Mouse (Mus musculus) layer of hippocampus, postnatal 36 days (tissue): ENCODE data around the gene Lypd5. TPM values are rescaled to one million over a fixed set of nuclear protein-coding genes. Genes with fewer than 3 reads are reported as not detected.
"Not testable (repeated sequence)": the region's sequence is repeated elsewhere in the genome, so short reads cannot be mapped to it uniquely, and the experiment has no call there.

Source experiments
- DNase-seq, 2 experiments: peaks; one replicate each; pipeline ENCODE4 v3.0.0; 2022
- microRNA-seq, 2 experiments: library from miRNA; unstranded; fragments of <30 nt; microRNA quantifications; one replicate each; pipeline ENCODE4 v1.2.0; 2021
- total RNA-seq, 2 experiments: library from RNA; stranded (reverse); gene quantifications; 2 replicates each; pipeline ENCODE4 v1.2.3; 2021

Lypd5 gene
- total RNA-seq, 2 experiments from 2014 or later = not detected

DNA sequence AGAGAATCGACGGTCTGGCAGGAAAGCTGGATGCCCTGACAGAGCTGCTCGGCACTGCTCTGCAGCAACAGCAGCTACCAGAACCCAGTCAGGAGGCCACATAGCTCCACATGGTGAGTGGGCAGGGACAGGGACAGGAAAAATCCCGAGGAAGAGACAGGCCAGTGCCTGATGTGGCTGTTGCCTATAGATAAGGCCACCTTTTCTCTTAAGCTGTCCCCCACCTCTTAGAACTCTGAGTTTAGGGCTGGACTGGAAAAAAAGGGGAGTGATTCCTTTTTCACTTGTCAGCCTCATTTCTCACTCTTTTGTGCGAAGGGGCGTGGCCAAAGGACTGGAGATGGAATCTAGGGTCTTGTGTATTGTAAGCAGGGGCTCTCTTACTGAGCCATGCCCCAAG lies 35.1 kb downstream of the Lypd5 start:
- no peak for DNase-seq

DNA sequence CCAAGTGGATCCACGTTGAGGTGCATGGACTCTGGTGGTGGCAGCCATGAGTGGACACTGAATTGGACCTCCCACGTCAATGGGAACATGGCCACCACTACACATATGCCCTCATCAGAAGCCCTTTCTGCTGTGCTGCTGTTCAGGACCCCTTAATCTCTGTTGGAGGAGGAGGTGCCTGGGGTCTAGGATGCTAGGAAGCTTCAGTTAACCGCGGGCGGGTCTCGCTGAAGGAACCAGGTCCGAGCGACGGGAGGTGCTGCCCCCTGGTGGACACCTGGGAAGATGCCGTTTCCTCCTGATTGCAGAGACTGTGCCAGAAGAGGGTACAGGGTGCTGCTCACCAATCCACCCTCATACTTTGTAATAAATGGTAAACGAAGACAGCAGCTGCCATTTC lies 35.8 kb downstream of the Lypd5 start:
- peak; percentile 65 to 66 for DNase-seq

DNA sequence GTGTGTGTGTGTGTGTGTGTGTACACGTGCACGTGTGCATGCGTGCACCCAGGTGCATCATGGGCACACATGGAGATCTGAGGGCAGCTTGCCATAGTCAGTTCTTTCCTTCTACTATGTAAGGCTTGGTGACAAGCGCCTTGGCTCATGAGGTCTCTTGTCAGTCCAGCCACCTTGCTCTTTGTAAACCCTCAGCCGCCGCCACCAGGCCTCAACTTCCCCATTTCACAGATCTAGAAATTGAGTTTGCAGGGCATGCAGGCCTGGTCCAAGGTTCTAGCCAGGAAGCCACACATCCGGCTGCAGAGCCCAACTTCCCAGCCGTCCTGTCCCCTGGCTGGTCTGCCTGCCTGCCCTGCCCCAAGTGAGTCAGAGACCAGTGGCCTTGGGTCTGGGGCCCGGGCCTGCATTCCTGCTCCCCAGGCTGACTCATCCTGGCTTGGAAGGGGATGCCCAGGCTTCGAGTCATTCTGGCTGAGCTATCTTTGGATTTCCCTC lies 38.1 kb downstream of the Lypd5 start:
- DNase-seq = no peak

- DNase-seq = no peak
Observed at GRCm38 (mm10) chr7:24389516-24390187, 40.7 kb downstream of the Lypd5 start.

GRCm38 (mm10) chr7:24390512-24390911 lies 41.5 kb downstream of the Lypd5 start:
- DNase-seq = no peak

DNA sequence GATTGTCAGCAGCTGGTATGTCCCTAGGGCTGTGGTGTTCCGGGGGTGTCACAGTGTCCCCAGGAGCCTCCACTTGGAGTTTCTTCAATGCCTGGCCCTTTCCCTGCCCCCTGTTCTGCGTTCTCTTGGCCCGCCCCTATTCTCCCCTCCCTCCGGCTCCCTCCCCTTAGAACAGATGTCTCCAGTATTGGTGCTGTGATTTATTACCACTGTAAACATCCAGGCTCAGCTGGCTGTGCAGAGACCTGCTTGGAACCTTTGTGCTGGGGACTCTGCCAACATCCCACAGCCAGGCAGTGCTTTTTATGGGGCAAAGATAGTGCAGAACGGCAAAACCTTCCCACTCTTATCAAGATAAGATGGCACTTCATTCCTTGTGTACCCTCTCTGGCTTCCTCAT lies 42.1 kb downstream of the Lypd5 start:
- no peak for DNase-seq

DNA sequence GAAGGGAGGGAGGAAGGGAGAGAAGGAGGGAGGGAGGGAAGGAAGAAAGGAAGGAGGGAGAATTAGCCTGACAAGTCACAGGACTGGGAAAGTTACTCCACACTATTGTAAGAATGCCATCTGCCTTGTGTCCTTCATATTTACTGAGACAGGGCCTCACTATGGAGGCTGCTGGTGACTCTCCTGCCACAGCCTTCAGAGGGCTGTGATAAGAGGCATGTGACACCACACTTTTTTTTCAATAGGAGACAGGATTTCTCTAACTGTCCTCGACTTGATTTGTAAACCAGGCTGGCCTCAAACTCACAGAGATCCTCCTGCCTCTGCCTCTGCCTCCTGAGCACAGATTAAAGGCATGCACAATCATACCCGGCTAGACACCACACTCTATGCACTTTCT lies 42.7 kb downstream of the Lypd5 start:
- DNase-seq = no peak

- no peak for DNase-seq
Observed at GRCm38 (mm10) chr7:24394054-24394453, 45.1 kb downstream of the Lypd5 start.

DNA sequence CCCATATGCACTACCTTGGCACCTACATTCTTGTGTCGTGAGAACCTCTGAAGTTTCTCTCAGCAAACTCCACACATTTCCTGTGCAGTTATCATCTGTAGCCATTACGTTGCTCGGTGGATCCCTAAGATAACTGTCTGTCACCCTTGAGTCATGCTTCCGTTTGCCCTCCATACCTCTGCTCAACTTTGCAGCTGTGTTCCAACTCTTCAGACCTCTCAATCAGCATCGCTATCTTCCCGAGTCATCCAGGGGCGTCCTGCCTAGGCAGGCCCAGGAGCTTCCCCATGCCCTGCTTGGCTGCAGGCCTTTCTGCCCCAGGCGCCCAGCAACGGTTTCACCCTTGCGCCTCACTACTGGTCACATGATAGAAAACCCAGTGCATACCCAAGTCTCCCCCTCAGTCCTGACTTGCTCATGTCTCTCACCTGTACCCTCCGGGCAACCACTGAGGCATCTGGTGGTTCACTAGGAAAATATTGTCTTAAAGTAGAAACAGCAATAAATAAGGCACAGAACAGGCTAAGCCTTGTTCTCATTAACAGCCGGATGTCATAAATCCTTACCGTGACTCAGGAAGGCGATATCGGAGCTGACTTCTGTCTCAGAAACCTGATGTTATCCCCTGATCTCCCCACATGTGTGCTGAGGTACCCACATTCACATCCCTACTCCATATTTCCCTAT lies 45.6 kb downstream of the Lypd5 start:
- no peak for DNase-seq

DNA sequence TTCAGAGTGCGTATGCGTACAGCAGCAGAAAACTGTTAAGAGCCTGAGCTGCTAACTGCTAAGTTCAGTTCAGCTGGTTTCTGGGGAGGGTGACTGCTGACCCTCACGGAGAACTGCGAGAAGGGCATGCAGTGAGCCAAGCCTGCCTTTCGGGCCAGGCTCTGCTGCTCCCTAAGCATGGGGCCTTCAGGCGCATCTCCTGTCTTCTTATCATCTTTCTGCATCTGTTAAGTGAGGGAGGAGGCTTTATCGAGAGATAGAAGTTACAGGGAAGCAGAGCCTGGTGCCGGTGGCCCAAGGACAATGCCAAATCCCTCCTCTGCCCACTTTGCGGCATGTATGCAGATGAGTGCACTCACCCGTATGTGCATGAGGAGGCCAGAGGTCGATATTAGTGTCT lies 47.8 kb downstream of the Lypd5 start:
- no peak for DNase-seq

- DNase-seq = no peak
Observed at GRCm38 (mm10) chr7:24398364-24398913, 49.4 kb downstream of the Lypd5 start.

DNA sequence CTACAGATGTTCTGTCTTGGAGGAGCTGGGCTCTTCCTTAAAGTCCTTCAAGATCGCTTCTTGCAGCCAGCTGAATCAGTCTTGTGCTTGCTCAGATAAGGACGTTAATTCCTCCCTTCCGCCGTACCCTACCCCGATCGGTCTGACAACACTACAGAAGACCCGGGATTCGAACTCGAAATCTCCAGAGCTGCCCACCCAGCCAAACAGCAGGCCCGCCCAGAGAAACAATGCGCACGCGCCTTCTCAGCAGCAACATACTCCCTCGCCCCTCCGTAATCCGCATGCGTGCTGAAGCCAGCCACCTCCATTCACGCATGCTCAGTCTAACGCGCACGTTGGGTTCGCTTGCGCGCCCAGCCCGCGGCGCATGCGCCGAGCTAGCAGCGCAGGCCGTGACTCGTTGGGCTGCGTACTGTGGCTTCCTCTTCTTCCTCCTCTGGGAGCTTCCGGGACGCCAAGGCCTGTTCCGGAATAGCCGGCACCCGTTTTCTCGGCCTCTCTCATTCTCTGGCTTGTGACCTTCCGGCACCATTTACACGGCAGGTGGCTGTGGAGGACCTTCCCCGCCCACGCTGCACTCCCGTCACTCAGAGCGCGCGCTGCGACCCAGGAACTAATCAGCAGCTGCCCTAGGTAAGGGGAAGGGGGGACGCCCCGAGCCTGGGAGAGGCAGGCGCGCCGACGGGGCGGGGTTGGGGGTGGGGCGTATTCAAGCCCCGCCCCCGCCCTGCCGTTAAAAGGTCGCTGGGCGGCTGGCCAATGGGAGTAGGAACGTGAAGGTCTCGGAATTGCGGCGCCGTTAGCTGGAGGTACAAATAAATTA lies 50.5 kb downstream of the Lypd5 start, which contains the start of gene Smg9:
TSS of gene Smg9 (plus strand) at position 364 of the 826 bp plus-strand sequence.
- DNase-seq = peak; percentile 98

GRCm38 (mm10) chr7:24400082-24400452 lies 51.1 kb downstream of the Lypd5 start:
- no peak for DNase-seq

DNA sequence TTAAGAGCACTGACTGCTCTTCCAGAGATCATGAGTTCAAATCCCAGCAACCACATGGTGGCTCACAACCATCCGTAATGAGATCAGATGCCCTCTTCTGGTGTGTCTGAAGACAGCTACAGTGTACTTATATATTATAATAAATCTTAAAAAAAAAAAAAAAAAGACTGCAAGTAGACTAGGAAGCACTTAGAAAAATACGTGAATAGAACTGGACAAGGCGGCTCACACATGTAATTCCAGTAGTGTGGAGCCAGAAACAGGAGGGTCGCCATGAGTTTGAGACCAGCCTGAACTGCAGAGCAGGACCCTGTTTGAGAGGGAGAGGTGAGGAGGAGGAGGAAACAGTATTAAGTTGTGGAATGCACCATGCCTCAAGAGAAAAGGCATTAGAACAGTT lies 51.5 kb downstream of the Lypd5 start:
- DNase-seq = not testable (repeated sequence)

GRCm38 (mm10) chr7:24402851-24403250 lies 53.9 kb downstream of the Lypd5 start:
- no peak for DNase-seq

Small RNAs within 50 kb of the gene (microRNA-seq; reads per million reads assigned to microRNA genes)
- gene Gm27592 = 0 reads per million in 2 experiments

Other genes starting within 250 kb of the Lypd5 start
- gene Zfp112, start 236.9 kb upstream of the Lypd5 start, total RNA-seq = 10 to 100 TPM; 12.1 to 12.3 TPM
- 10 to 100 TPM; 22.0 to 23.0 TPM for gene Zfp235, start 215.0 kb upstream of the Lypd5 start, total RNA-seq
- 1 to 10 TPM; 3.3 to 3.9 TPM for gene Zfp114, start 174.1 kb upstream of the Lypd5 start, total RNA-seq
- gene Zfp111, start 137.8 kb upstream of the Lypd5 start, total RNA-seq = 10 to 100 TPM; 13.7 to 14.7 TPM
- gene Zfp109, start 111.6 kb upstream of the Lypd5 start, total RNA-seq = 10 to 100 TPM in 1 of 2 experiments, 1 to 10 TPM in 1; 8.8 to 10.4 TPM
- gene Zfp108, start 94.4 kb upstream of the Lypd5 start, total RNA-seq = 1 to 10 TPM; 7.8 to 9.7 TPM
- 10 to 100 TPM; 12.3 to 13.9 TPM for gene Zfp93, start 78.8 kb upstream of the Lypd5 start, total RNA-seq
- gene Zfp61, start 48.0 kb upstream of the Lypd5 start, total RNA-seq = 10 to 100 TPM; 23.6 to 25.6 TPM
- gene Zfp94, start 32.5 kb upstream of the Lypd5 start, total RNA-seq = 10 to 100 TPM; 12.2 to 14.8 TPM
- not detected for gene Tescl, start 15.3 kb upstream of the Lypd5 start, total RNA-seq
- gene Kcnn4, start 21.1 kb downstream of the Lypd5 start, total RNA-seq = under 1 TPM; 0.17 to 0.48 TPM
- gene Smg9, start 50.4 kb downstream of the Lypd5 start, total RNA-seq = 10 to 100 TPM; 33.8 to 39.0 TPM
- not detected for gene Irgc1, start 103.1 kb downstream of the Lypd5 start, total RNA-seq
- gene Plaur, start 113.3 kb downstream of the Lypd5 start, total RNA-seq = under 1 TPM in 1 of 2 experiments, not detected in 1; 0.68 TPM
- gene Cadm4, start 132.8 kb downstream of the Lypd5 start, total RNA-seq = 100 to 1,000 TPM; 137 to 142 TPM
- 10 to 100 TPM; 36.2 to 42.1 TPM for gene Zfp428, start 157.8 kb downstream of the Lypd5 start, total RNA-seq
- not detected for gene AC161166.1, start 163.3 kb downstream of the Lypd5 start, total RNA-seq
- gene Irgq, start 181.5 kb downstream of the Lypd5 start, total RNA-seq = 10 to 100 TPM; 67.7 to 69.6 TPM
- gene Pinlyp, start 196.9 kb downstream of the Lypd5 start, total RNA-seq = not detected
- 10 to 100 TPM; 34.2 to 37.7 TPM for gene Xrcc1, start 197.1 kb downstream of the Lypd5 start, total RNA-seq
- gene Ethe1, start 238.3 kb downstream of the Lypd5 start, total RNA-seq = 10 to 100 TPM in 1 of 2 experiments, 1 to 10 TPM in 1; 10.0 to 12.0 TPM
- 1 to 10 TPM; 4.7 to 5.7 TPM for gene Zfp575, start 238.4 kb downstream of the Lypd5 start, total RNA-seq